Mouse (Mus musculus) gastrocnemius, postnatal 10 days (tissue): ENCODE results near the gene Prr5l. TPM values are rescaled to one million over a fixed set of nuclear protein-coding genes. Genes with fewer than 3 reads are reported as not detected.

Experiments
- DNase-seq: peaks from one replicate; pipeline ENCODE4 v3.0.0; 2021; ENCODE audit warnings: mixed read lengths
- total RNA-seq, 2 experiments: library from RNA; stranded (reverse); gene quantifications; 2 replicates each; pipeline ENCODE4 v1.2.3; 2021

Gene Prr5l
- total RNA-seq, 2 experiments from 2014 or later, result 2.2 to 4.9 TPM

- no peak for DNase-seq
These were observed 1.2 kb downstream of the Prr5l start for GRCm38 (mm10) chr2:101881471-101882162.

GRCm38 (mm10) chr2:101871179-101871578 lies 11.6 kb downstream of the Prr5l start:
- DNase-seq, result peak; percentile 35

GRCm38 (mm10) chr2:101868683-101869082 lies 14.1 kb downstream of the Prr5l start:
- no peak for DNase-seq

GRCm38 (mm10) chr2:101862219-101863123 lies 20.4 kb downstream of the Prr5l start:
- DNase-seq, result no peak

- no peak for DNase-seq
These were observed 21.8 kb downstream of the Prr5l start for GRCm38 (mm10) chr2:101860920-101861485.

- no peak for DNase-seq
These were observed 26.7 kb downstream of the Prr5l start for GRCm38 (mm10) chr2:101856174-101856573.

- DNase-seq, result no peak
These were observed 28.0 kb downstream of the Prr5l start for GRCm38 (mm10) chr2:101854792-101855191.

GRCm38 (mm10) chr2:101842756-101843155 lies 40.1 kb downstream of the Prr5l start:
- DNase-seq, result no peak

GRCm38 (mm10) chr2:101834816-101835523 lies 47.9 kb downstream of the Prr5l start:
- no peak for DNase-seq

GRCm38 (mm10) chr2:101832361-101832760 lies 50.5 kb downstream of the Prr5l start:
- DNase-seq, result no peak

- DNase-seq, result no peak
These were observed 51.0 kb downstream of the Prr5l start for GRCm38 (mm10) chr2:101831851-101832250.

GRCm38 (mm10) chr2:101830186-101830915 lies 52.5 kb downstream of the Prr5l start:
- DNase-seq, result no peak

GRCm38 (mm10) chr2:101829013-101829412 lies 53.8 kb downstream of the Prr5l start:
- no peak for DNase-seq

GRCm38 (mm10) chr2:101828057-101828643 lies 54.7 kb downstream of the Prr5l start:
- DNase-seq, result no peak

- DNase-seq, result no peak
These were observed 55.2 kb downstream of the Prr5l start for GRCm38 (mm10) chr2:101827626-101828025.

- no peak for DNase-seq
These were observed 55.8 kb downstream of the Prr5l start for GRCm38 (mm10) chr2:101826950-101827600.

GRCm38 (mm10) chr2:101826186-101826707 lies 56.6 kb downstream of the Prr5l start:
- DNase-seq, result no peak

- no peak for DNase-seq
These were observed 57.4 kb downstream of the Prr5l start for GRCm38 (mm10) chr2:101825226-101826120.

GRCm38 (mm10) chr2:101823821-101824220 lies 59.0 kb downstream of the Prr5l start:
- DNase-seq, result no peak
